Mouse (Mus musculus) heart, adult 2 months (tissue): ENCODE measurements at regions not wholly inside any gene's neighbourhood (a gene's known extent, or its start where the extent isn't known, plus 50 kb on each side); places are given as distances from the start of the nearest gene placed in this dataset.

Source experiments
- CTCF ChIP-seq: fragments of 200-600 bp; IDR thresholded peaks from 2 replicates; pipeline ENCODE4 v1.8.1; 2022; ENCODE audit warnings: antibody characterized with exemption, mild to moderate bottlenecking, moderate library complexity
- EP300 ChIP-seq: fragments of 200-500 bp; IDR thresholded peaks from 2 replicates; pipeline ENCODE4 v1.6.1; 2011; ENCODE audit warnings: low read depth, low read length, control low read depth; ENCODE audit not compliant: insufficient read depth
- POLR2A ChIP-seq: fragments of 200-500 bp; IDR thresholded peaks from 2 replicates; pipeline ENCODE4 v1.6.1; 2011; ENCODE audit warnings: mild to moderate bottlenecking, low read depth, low read length, control low read depth; ENCODE audit not compliant: insufficient read depth

- no peak for TF ChIP-seq EP300
- TF ChIP-seq CTCF, result no peak
- TF ChIP-seq POLR2A, result no peak
These were observed 167.2 kb upstream of the Gcfc2 start for GRCm38 (mm10) chr6:81756242-81756641.
